Mouse (Mus musculus) ovary, postnatal 36 days (tissue): Measurements from ENCODE around the gene St8sia1.

Experiments
- DNase-seq: peaks from one replicate; pipeline ENCODE4 v3.0.0; 2022; ENCODE audit warnings: low spot score, mixed read lengths

Gene St8sia1

GRCm38 (mm10) chr6:142788042-142788987 lies 175.9 kb downstream of the St8sia1 start:
- peak; percentile 19 for DNase-seq

GRCm38 (mm10) chr6:142786106-142786505 lies 178.1 kb downstream of the St8sia1 start:
- DNase-seq, result no peak

GRCm38 (mm10) chr6:142785343-142785742 lies 178.9 kb downstream of the St8sia1 start:
- no peak for DNase-seq

GRCm38 (mm10) chr6:142781286-142781685 lies 183.0 kb downstream of the St8sia1 start:
- DNase-seq, result no peak

GRCm38 (mm10) chr6:142780574-142781033 lies 183.6 kb downstream of the St8sia1 start:
- no peak for DNase-seq

GRCm38 (mm10) chr6:142779812-142780573 lies 184.3 kb downstream of the St8sia1 start:
- no peak for DNase-seq

GRCm38 (mm10) chr6:142779045-142779811 lies 185.0 kb downstream of the St8sia1 start:
- peak; percentile 13 for DNase-seq

GRCm38 (mm10) chr6:142776935-142777334 lies 187.3 kb downstream of the St8sia1 start:
- DNase-seq, result no peak

- no peak for DNase-seq
Observed at GRCm38 (mm10) chr6:142773566-142773965, 190.7 kb downstream of the St8sia1 start.

- no peak for DNase-seq
Observed at GRCm38 (mm10) chr6:142771643-142772042, 192.6 kb downstream of the St8sia1 start.
